Mouse (Mus musculus) midbrain, embryonic 13.5 days (tissue): ENCODE data around the gene Zdhhc14. TPM values are rescaled to one million over a fixed set of nuclear protein-coding genes. Genes with fewer than 3 reads are reported as not detected.
"Not testable (repeated sequence)": the region's sequence is repeated elsewhere in the genome, so short reads cannot be mapped to it uniquely, and the experiment has no call there.

Experiments
- ATAC-seq: fragments of 200-750 bp; cut with Nextera tagmentation; 2 replicates; pipeline ENCODE4 v1.8.0; 2017; ENCODE audit warnings: mild to moderate bottlenecking, moderate TSS enrichment, moderate library complexity
- H3K27ac ChIP-seq: fragments of 300-500 bp; sonication (generic); 2 replicates; pipeline ENCODE4 v1.5.1; 2015; ENCODE audit warnings: inconsistent platforms, mild to moderate bottlenecking, moderate library complexity
- H3K27me3 ChIP-seq: fragments of 300-500 bp; sonication (generic); 2 replicates; pipeline ENCODE4 v1.6.1; 2015; ENCODE audit warnings: mild to moderate bottlenecking, inconsistent platforms
- H3K36me3 ChIP-seq: fragments of 300-500 bp; sonication (generic); 2 replicates; pipeline ENCODE4 v1.6.1; 2015; ENCODE audit warnings: mild to moderate bottlenecking, inconsistent platforms
- H3K4me1 ChIP-seq: fragments of 300-500 bp; sonication (generic); replicated peaks from 2 replicates; pipeline ENCODE4 v1.6.1; 2015; ENCODE audit warnings: inconsistent platforms
- H3K4me2 ChIP-seq: fragments of 300-500 bp; sonication (generic); replicated peaks from 2 replicates; pipeline ENCODE4 v1.6.1; 2015; ENCODE audit warnings: moderate library complexity, mild to moderate bottlenecking, inconsistent platforms
- H3K4me3 ChIP-seq: fragments of 300-500 bp; sonication (generic); replicated peaks from 2 replicates; pipeline ENCODE4 v1.5.1; 2015; ENCODE audit warnings: mild to moderate bottlenecking, inconsistent platforms
- H3K9ac ChIP-seq: fragments of 300-500 bp; sonication (generic); replicated peaks from 2 replicates; pipeline ENCODE4 v1.6.1; 2015; ENCODE audit warnings: mild to moderate bottlenecking, inconsistent platforms
- H3K9me3 ChIP-seq: fragments of 300-500 bp; sonication (generic); 2 replicates; pipeline ENCODE4 v1.6.1; 2016; ENCODE audit warnings: mild to moderate bottlenecking, inconsistent platforms
- WGBS: fragments of 180-500 bp; shearing (Covaris S2); methylation state at CpG from one replicate; pipeline ENCODE4 v1.1.7; 2015; 5-methylcytosine and 5-hydroxymethylcytosine counted together
- polyA plus RNA-seq: library from polyadenylated mRNA; unstranded; fragments of >200 nt; fragmentation: Nextera tagmentation; extraction: Ambion mirVana; gene quantifications from 2 replicates; pipeline ENCODE4 v1.2.1, GENCODE M21; 2015

Zdhhc14 gene
- polyA plus RNA-seq, 1 experiment from 2014 or later: 5.8 TPM

DNA sequence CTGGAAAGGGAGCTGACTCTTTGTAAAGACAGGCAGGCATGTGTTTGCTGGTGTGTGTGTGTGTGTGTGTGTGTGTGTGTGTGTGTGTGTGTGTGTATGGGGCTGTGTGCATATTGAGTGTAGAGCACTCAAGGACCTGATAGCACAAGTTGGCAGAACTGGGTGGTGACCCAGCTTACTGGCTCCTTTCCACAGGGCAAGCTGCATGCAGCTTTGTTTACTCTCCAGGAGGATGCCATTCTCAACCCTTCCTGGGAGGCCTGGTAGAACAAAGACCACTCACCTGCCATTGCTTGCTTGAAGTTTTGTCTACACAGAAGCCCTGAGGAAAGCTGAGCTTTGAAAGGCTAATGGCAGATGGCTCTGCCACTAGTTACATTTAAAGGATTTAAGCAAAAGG lies 130.8 kb downstream of the Zdhhc14 start:
- Histone ChIP-seq H3K4me2 (no peak overlapping the region), H3K4me3 (no peak overlapping the region), H3K9ac (no peak overlapping the region), H3K27ac (no peak overlapping the region), H3K4me1 (no peaks in the 10 kb centered on the region), H3K9me3 (no peaks in the 10 kb centered on the region), H3K36me3 (no peaks in the 10 kb centered on the region), H3K27me3 (no peaks in the 10 kb centered on the region)
- no peak for ATAC-seq

DNA sequence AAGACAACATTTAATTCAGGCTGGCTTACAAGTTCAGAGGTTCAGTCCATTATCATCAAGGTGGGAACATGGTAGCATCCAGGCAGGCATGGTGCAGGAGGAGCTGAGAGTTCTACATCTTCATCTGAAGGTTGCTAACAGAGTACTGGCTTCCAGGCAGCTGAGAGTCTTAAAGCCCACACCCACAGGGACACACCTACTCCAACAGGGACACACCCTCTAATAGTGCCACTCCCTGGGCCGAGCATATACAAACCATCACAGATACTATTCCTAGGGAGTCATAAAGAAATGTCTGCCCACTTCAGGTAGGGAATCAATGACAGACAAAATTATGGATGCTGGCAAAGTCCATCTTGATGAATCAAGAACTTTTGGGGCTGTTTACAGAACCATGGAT lies 132.5 kb downstream of the Zdhhc14 start:
- H3K9me3 ChIP-seq, H3K27ac ChIP-seq, H3K9ac ChIP-seq, ATAC-seq, H3K4me1 ChIP-seq, H3K36me3 ChIP-seq, H3K4me2 ChIP-seq, H3K4me3 ChIP-seq, H3K27me3 ChIP-seq: not testable (repeated sequence)
- 89% methylated on average over 1 of the region's 1 CpGs for WGBS

DNA sequence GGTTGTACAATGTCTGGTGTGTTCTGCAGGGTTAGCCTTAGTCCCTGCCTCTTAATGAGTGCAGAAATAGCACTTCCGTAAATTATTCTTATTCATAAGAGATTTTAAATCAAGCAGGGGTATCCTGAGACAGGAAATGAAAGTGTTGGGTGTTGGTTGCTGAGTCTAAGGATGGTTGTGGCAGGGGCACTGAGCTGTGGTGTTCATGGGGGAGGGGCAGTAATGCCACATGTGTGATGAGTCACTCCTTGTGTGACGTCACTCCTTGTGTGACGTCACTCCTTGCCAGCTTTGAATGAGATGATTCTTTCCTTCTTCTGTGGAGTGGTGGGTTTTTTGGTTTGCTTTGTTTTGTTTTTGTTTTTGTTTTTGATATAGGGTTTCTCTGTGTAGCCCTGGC lies 134.0 kb downstream of the Zdhhc14 start:
- no peak for ATAC-seq
- Histone ChIP-seq H3K27me3 (no peaks in the 10 kb centered on the region), H3K4me3 (no peak overlapping the region), H3K9me3 (no peaks in the 10 kb centered on the region), H3K36me3 (no peaks in the 10 kb centered on the region), H3K4me2 (no peak overlapping the region), H3K27ac (no peak overlapping the region), H3K9ac (no peak overlapping the region), H3K4me1 (no peaks in the 10 kb centered on the region)
- 80% methylated on average over 3 of the region's 3 CpGs for WGBS

DNA sequence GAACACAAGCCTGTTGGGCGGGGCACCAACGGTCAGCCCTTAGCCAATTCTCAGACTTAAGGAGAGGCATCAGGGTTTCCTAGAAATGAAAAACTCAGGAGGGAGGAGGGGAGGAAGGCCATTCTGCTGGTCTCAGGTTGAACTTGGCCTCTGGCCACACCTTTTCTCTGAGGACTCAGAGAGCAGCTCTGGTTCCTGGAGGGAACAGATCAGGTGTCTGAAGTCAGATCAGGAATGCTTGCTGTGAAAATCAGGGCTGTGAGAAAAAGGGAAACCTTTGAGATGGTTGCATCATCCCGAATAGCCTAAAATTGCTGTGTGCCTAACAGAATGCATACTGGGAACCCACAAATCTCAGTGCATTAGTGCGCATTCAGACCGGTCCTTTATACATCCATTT lies 135.3 kb downstream of the Zdhhc14 start:
- over 99% methylated on average over 5 of the region's 5 CpGs for WGBS
- Histone ChIP-seq H3K9ac (no peak overlapping the region), H3K27ac (no peak overlapping the region), H3K36me3 (no peaks in the 10 kb centered on the region), H3K4me1 (no peaks in the 10 kb centered on the region), H3K27me3 (no peaks in the 10 kb centered on the region), H3K9me3 (no peaks in the 10 kb centered on the region), H3K4me3 (no peak overlapping the region), H3K4me2 (no peak overlapping the region)
- no peak for ATAC-seq

DNA sequence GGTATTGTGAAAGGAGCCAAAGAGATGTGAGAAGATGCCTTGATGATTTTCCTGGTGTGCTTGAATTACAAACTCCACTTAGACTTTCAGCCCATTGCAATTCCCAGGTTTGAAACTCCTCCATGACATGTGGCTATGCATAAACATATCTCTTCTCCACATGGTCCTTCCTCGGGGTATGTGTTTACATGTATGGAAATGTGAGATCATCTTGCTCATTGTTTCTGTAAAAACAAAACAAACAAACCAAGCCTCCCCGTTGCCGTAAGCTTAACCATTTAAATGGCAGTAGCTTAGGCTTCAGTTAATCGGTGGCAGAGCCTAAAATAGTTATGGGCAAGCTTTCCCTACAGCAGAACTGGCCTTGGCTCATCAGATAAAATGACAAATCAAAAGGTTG lies 137.3 kb downstream of the Zdhhc14 start:
- Histone ChIP-seq H3K4me3 (no peak overlapping the region), H3K36me3 (no peaks in the 10 kb centered on the region), H3K9me3 (no peaks in the 10 kb centered on the region), H3K4me2 (no peak overlapping the region), H3K9ac (no peak overlapping the region), H3K27me3 (no peaks in the 10 kb centered on the region), H3K27ac (no peak overlapping the region), H3K4me1 (no peaks in the 10 kb centered on the region)
- ATAC-seq: no peak
- 81% methylated on average over 4 of the region's 4 CpGs for WGBS

DNA sequence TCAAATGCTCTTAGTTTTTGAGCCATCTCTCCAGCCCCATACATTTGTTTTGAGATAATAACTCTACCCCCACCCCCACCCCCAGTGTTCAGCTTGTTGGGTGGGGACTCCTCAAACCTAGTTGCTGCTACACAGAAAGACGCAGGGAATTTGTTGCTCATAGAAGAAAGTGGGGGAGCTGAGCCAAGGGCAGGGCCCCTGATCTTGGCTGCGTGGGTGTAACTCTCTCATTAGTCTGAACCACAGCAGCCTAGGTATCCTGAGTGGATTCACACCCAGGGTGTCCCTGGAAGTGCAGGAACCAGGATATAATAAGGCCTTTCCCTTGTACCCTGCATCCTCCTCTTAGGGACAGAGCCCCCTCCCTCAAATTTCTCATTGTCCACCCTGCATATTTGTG lies 142.9 kb downstream of the Zdhhc14 start:
- Histone ChIP-seq H3K4me3 (no peak overlapping the region), H3K27me3 (no peaks in the 10 kb centered on the region), H3K9me3 (no peaks in the 10 kb centered on the region), H3K36me3 (no peaks in the 10 kb centered on the region), H3K27ac (no peak overlapping the region), H3K9ac (no peak overlapping the region), H3K4me2 (no peak overlapping the region), H3K4me1 (no peaks in the 10 kb centered on the region)
- ATAC-seq: no peak
- WGBS: 94% methylated on average over 2 of the region's 2 CpGs

DNA sequence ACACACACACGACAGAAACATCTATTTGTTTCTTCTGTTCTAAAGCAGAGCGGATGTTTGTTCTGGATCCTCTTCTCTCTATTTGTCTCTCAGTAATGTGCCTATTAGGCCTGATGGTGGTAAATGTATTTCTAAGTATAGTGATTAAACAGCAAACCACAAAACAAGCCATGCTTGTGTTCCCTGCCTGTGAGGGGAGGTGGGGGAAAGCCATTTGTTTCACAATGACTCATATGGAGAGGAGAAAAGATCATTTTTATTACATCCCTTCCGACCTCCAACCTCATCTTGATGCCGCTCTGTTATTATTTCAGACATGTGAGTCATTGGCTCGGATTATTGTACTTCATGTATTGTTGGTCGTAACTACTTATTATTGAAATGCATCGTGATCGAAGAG lies 149.1 kb downstream of the Zdhhc14 start:
- no peak overlapping the region for H3K9ac ChIP-seq
- H3K27ac ChIP-seq: no peak overlapping the region
- H3K4me1 ChIP-seq: no peaks in the 10 kb centered on the region
- 85% methylated on average over 8 of the region's 8 CpGs for WGBS
- no peak overlapping the region for H3K4me2 ChIP-seq
- no peak overlapping the region for H3K4me3 ChIP-seq
- ATAC-seq: no peak
- H3K9me3 ChIP-seq: no peaks in the 10 kb centered on the region
- H3K27me3 ChIP-seq: no peaks in the 10 kb centered on the region
- H3K36me3 ChIP-seq: no peaks in the 10 kb centered on the region

DNA sequence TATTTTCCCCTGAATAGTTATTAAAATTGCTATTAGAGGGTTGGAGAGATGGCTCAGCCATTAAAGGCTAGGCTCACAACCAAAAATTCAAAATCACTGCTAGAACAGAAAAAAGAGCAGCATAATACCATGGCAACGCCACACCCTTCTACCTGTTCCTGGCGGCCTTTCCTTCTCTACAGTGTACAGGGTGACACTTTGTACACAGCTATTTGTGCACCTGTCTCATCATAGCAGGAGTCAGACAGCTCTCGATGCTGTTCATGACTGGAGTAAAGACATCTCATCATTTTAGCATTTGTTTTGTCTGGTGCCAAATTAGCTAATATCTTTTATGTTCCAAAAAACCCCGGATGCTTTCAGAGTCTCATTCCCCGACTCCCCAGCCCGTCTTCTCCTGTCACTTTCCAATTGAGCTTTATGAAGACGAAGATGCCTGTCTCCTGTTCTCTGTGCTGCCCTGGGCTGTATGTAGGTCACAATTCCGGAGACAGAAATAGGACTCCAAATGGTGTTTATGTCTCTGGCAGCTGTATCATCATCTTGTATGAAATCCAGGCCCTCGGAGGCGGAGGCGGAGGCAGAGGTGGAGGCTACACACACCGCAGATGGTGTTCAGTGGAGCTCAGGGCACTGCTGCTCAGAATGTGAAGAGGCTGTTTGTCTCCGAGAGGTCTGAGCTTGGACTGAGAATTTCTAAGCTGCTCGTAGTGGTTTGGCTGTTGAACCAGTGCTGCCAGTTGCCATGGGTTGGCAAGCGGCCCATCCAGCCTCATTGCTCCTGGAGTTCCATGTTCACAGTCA lies 150.8 kb downstream of the Zdhhc14 start:
- H3K4me1 ChIP-seq: no peaks in the 10 kb centered on the region
- no peaks in the 10 kb centered on the region for H3K27me3 ChIP-seq
- H3K4me3 ChIP-seq: no peak overlapping the region
- H3K4me2 ChIP-seq: no peak overlapping the region
- no peak overlapping the region for H3K27ac ChIP-seq
- no peaks in the 10 kb centered on the region for H3K36me3 ChIP-seq
- no peak for ATAC-seq
- 88% methylated on average over 15 of the region's 15 CpGs for WGBS
- no peak overlapping the region for H3K9ac ChIP-seq
- H3K9me3 ChIP-seq: no peaks in the 10 kb centered on the region

DNA sequence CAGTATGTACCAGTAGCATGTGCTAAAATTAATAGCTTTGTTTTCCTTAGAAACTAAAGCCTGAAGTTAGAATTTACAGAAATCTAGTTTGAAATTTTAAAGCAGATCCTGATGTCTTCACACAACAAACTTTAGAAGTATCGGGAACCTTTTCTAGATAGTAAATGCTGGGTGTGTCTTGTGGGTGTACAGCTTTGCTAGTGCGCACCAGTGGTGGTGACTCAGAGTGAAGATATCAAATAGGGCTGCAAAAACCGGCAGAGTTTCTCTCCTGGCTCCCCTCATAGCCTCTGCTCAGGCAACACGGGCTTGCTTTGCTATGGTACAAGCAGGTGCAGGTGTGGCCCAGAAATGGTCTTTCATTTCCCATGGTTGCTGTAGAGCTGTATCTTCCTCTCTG lies 157.8 kb downstream of the Zdhhc14 start:
- ATAC-seq: no peak

DNA sequence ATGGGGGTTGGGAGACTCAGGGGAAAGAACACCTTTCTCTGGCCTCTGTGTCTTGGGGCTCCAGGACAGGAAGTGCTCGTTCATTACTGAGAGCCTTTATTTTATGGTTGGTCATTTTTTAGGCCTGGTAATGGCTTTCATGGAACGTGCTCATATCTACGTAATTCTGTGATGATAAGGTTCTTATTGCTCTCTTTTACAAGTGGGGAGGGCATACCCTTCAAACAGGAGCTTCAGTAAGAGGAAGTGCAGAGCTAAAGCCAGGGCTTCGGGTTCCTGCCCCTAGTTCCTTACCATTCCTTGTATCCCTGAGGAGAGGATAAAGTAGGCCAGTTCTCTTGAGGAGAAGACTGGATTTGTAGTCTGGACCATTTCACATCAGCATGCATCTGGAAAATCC lies 158.3 kb downstream of the Zdhhc14 start:
- Histone ChIP-seq H3K9ac (no peak overlapping the region), H3K9me3 (no peaks in the 10 kb centered on the region), H3K4me3 (no peak overlapping the region), H3K27ac (no peak overlapping the region), H3K4me2 (no peak overlapping the region), H3K4me1 (no peaks in the 10 kb centered on the region), H3K36me3 (no peaks in the 10 kb centered on the region), H3K27me3 (no peaks in the 10 kb centered on the region)
- WGBS: 92% methylated on average over 4 of the region's 4 CpGs
- no peak for ATAC-seq

More for the DNA sequence above, 157.8 kb downstream of the Zdhhc14 start:
- H3K4me1 ChIP-seq: no peaks in the 10 kb centered on the region
- H3K9me3 ChIP-seq: no peaks in the 10 kb centered on the region
- no peak overlapping the region for H3K4me3 ChIP-seq
- H3K4me2 ChIP-seq: no peak overlapping the region
- WGBS: 91% methylated on average over 4 of the region's 4 CpGs
- H3K36me3 ChIP-seq: no peaks in the 10 kb centered on the region
- H3K27ac ChIP-seq: no peak overlapping the region
- no peak overlapping the region for H3K9ac ChIP-seq
- H3K27me3 ChIP-seq: no peaks in the 10 kb centered on the region

DNA sequence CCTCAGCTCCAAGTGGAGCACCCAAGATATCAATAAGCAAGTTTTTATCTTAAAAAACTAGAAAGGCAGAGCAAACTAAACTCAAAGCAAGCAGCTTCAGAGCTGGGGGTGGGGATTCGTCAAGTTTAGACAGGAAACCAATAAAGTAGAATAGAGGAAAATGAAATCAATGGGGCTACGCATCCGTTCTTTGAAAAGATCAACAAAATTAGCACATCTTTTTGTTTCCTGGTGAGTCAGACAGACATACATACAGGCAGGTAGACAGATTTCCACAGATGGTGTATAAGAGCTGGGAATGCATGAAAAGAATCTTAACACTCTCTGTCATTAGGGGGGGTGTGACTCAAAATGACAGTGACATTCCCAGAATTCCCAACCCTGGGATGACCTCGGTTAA lies 159.2 kb downstream of the Zdhhc14 start:
- Histone ChIP-seq H3K4me3 (no peak overlapping the region), H3K4me2 (no peak overlapping the region), H3K27me3 (no peaks in the 10 kb centered on the region), H3K9ac (no peak overlapping the region), H3K9me3 (no peaks in the 10 kb centered on the region), H3K4me1 (no peaks in the 10 kb centered on the region), H3K27ac (no peak overlapping the region), H3K36me3 (no peaks in the 10 kb centered on the region)
- ATAC-seq: no peak
- WGBS: 90% methylated on average over 4 of the region's 4 CpGs

DNA sequence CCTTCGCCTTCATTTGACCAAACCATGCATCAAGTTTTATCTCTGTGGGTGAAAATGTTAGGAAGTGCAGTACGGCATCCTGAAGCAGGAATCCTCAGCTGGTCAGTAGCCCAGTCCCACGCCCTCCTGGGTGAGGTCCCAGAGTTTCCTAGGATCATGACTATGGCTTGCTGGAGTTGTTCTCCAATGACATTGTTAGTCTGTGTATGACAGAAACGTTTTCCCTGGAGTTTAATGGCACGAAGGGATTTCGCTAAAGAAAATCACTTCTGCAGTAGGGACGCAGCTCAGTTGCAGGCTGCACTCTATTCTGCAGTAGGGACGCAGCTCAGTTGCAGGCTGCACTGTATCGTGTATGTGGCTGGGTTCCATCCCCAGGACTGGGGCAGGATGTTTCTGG lies 161.6 kb downstream of the Zdhhc14 start:
- H3K36me3 ChIP-seq: no peaks in the 10 kb centered on the region
- 0 out of 2 replicates have a peak, but pooled peaks cover 7% of the 10 kb centered on the region for H3K27me3 ChIP-seq
- no peak overlapping the region for H3K9ac ChIP-seq
- H3K4me1 ChIP-seq: no peaks in the 10 kb centered on the region
- H3K27ac ChIP-seq: no peak overlapping the region
- no peak overlapping the region for H3K4me3 ChIP-seq
- no peak for ATAC-seq
- no peaks in the 10 kb centered on the region for H3K9me3 ChIP-seq
- H3K4me2 ChIP-seq: no peak overlapping the region
- WGBS: 84% methylated on average over 9 of the region's 9 CpGs

DNA sequence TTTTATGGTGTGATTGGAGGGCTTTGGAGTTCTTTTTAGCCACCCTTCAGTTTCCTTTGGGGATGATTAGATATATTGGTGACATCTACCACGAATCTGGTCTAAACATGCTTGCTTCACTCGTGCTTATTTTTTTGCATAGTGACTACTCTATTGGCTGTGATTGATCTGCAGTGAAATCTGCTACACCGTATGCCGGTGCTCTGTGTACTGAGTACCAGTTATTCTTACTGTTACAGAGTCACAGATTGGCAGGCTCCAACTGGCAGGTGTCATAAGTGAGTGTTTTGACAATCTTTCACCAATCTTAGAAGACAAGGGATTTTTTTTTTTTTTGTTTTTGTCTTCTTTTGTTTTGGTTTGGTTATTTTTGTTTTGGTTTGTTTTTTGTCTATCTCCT lies 163.2 kb downstream of the Zdhhc14 start:
- Histone ChIP-seq H3K27me3 (0 out of 2 replicates have a peak, but pooled peaks cover 7% of the 10 kb centered on the region), H3K4me3 (no peak overlapping the region), H3K9me3 (no peaks in the 10 kb centered on the region), H3K4me1 (peaks cover 5% of the 10 kb centered on the region), H3K27ac (no peak overlapping the region), H3K4me2 (no peak overlapping the region), H3K9ac (no peak overlapping the region), H3K36me3 (no peaks in the 10 kb centered on the region)
- 91% methylated on average over 4 of the region's 4 CpGs for WGBS
- ATAC-seq: no peak
